Mouse (Mus musculus): ENCODE results near the gene Nfe2l3.
"Not testable (repeated sequence)": the region's sequence is repeated elsewhere in the genome, so short reads cannot be mapped to it uniquely, and the experiment has no call there.

Gene Nfe2l3

DNA sequence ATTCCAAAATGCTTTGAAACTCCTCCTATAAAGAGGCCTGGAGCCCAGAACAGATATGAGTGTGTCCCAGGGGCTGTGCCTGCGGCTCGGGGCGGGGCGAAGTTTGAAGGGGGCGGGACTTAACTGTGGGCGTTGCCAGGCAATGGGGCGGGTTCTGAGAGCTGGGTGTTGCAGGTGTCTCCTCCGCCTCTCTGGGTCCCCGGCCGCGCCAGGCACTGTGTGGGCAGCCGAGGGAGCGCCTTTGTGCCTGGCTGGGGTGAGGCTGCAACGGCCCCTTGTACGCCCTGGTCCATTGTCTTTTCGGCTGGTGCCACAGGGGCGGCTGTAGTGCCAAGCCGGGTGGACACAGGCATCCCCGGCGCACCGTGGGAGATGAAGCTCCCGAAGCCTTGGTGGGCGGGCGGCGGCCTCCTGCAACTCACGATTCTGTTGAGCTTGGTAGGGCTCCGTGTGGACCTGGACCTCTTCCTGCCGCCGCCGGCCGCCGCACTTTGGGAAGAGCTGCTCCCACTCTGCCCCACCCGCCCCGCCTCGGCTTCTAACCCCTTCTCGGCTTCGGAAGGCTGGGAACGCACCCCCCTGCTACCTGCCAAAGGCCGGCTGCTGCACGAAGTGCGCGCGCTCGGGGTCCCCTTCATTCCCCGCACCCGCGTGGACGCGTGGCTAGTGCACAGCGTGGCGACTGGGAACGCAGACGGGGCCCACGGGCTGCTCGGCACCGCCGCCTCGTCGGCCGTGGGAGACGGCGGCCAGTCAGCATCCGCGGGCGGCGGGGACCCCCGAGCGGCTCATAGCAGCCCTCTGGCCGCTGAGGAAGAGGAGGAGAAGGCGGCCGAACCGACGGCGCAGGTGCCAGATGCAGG is at the start of gene Nfe2l3:
Gene Nfe2l3, plus strand, starts transcription at position 136 of the 863 bp plus-strand sequence.
- DNase-seq (ENCODE audit: low spot score in 2 of 2) = peak; percentile 49 to 61

DNA sequence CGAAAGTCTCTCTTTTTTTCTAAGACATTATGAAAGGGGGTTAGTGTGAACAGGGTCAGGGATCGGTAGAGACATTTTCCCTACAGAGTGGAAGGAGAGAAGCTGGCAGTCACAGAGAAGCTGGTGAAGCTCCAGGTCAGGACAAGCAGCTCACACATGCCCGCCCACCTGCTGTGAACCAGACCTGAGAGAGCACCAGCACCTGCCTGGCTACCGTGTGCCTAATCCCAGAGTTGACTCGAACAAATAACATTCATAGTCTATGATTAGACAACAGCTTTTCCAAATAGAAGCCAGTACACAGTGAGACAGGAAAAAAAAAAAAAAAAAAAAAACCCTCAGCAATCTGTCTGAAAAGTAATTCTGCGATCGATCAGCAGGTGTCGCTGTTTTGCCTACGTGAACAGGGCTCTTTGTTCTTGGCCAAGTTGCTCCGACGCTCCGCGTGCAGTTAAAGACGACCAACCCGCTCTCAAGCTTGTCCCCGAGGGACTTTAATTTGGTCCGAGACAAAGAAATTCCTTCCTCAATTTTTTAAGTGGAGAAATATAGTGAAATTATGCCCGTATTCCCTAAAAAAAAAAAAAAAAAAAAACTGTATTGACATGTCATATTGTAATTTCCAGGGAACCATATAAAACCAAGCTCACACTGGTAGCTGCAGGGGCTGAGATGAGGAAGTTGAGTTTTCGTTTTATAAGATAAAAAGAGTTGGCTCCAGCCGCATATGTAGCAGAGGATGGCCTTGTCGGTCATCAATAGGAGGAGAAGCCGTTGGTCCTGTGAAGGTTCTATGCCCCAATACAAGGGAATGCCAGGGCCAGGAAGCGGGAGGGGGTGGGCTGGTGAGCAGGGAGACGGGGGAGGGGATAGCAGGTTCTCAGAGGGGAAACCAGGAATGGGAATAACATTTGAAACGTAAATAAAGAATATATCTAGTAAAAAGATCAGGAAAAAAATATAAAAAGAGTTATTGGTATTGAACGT is 48.4 kb upstream of the Nfe2l3 start:
- peak; percentile 71 to 81 for DNase-seq (ENCODE audit: low spot score in 2 of 2)

GRCm38 (mm10) chr6:51390505-51390904 is 42.0 kb upstream of the Nfe2l3 start:
- no peak for DNase-seq (ENCODE audit: low spot score in 2 of 2)

DNA sequence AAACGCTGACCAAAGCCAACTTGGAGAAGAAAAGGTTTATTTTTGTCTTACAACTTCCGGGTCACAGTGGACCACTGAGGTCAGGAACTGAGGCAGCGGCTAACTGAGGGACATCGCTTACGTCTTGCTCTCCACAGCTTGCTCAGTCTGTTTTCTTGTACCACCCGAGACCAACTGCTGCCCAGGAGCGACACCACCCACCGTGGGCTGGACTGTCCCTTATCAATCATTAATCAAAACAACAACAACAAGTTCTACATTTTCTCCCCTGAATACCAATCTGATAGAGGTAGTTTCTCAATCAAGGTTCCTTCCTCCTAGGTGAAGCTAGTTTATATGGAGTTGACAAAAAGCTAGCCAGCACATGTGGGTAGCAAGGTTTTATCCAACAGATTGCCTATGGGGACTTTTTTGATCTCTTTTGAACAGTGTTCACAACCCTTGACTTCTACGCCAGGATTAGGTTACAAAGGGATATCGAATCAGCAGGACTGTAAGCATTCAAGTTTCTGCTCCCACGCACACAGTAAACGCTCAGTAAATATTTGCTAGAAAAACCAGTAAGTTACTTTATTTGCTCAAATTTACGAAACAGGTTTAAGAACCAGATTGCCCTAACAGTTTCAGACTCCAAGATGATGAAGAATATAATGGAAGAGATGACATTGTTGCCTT is 40.5 kb upstream of the Nfe2l3 start:
- DNase-seq (ENCODE audit: low spot score in 2 of 2) = no peak

GRCm38 (mm10) chr6:51393341-51394128 is 38.9 kb upstream of the Nfe2l3 start:
- no peak for DNase-seq (ENCODE audit: low spot score in 2 of 2)

DNA sequence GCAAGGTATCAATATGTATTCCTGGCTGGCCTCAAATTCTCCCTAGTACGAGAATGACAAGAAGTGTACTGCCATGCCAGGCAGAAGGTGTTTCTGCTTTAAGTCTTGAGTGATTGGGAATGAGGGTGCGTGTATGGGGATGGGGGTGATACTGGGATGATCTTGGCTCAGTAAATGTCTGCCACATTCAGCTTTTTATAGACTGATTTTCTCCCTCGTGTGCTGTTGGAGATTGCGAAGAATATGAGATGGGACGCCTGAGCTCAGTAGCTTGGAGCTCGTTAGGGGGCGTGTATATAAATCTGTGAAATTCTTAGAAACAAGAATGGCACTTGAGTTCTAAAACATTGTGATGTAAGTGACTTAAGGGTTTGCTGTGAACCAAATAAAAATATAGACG is 38.1 kb upstream of the Nfe2l3 start:
- DNase-seq (ENCODE audit: low spot score in 2 of 2) = not testable (repeated sequence)

DNA sequence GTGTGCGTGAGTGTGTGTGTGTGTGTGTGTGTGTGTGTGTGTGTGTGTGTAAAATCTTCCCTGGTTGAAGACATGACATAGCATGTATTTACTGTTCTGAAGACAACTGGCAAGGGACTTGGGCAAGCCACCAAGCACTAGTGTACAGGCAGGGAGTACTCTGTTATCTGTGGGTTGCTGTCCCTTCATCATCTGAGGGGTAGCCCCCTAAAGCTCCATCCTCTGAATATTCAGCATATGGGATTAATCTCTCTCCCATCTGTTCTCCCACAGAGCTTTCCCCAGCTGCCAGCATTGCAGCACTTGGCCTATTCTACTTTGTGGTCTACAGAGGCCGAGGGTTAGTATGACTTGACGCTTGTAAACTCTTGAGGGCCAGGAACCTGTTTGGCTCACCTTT is 37.5 kb upstream of the Nfe2l3 start:
- not testable (repeated sequence) for DNase-seq (ENCODE audit: low spot score in 2 of 2)

DNA sequence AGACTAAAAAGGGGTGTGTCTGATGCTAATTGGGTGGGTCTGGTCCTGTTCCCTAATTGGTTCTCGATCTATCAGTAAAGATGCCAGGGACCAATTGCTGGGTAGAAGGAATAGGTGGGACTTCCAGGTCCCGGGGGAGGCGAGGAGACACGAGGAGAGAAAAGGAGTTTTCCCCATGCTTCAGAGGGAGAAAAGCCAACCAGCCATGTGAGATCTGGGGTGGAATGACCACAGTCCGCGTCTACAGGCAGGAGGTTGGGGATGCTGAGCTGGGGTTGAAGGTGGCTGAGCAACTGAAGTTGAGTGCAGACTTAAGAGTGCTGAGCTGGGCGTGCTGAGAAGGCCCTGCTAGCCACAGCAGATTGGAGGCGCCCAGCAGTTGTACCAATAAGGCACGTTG is 37.0 kb upstream of the Nfe2l3 start:
- no peak for DNase-seq (ENCODE audit: low spot score in 2 of 2)

- no peak for DNase-seq (ENCODE audit: low spot score in 2 of 2)
Measured at GRCm38 (mm10) chr6:51399113-51399518, 33.4 kb upstream of the Nfe2l3 start.

DNA sequence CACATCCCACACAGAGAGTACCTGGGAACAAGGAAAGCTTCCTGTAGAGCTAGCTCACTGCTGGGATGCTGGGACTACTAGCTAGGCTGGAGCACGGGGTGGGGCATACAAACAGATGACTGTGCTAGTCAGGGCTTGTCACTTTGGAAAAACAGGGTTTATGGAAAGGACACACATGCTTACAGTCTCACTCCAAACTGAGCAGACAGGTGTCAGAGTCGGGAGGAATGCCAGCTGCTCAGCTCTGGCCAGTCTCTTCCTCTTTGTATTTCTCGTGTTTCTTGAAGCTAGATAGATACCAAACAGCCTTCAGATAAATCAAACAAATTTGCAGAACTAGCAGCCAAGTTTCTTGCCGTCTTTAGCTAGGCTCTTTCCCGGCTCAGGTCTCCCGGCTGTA is 31.2 kb upstream of the Nfe2l3 start:
- no peak for DNase-seq (ENCODE audit: low spot score in 2 of 2)

DNA sequence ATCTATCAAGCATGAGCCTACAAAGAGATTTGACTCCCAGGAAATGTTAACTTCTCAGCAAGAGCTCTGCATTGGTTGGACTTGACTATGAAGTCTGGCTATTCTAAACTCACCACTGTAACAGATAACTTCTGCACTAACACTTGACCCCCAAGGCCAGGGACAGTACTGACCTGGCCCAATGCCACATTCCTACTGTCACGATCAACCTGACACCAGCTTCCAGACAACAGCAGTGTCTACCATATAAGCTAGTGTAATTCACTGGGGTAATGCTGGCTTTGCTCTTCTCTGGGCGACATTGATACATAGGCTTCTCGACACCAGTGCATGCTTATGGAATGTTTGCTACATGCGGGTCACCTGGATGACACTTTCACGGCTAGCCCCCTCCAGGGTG is 28.9 kb upstream of the Nfe2l3 start:
- no peak for DNase-seq (ENCODE audit: low spot score in 2 of 2)

DNA sequence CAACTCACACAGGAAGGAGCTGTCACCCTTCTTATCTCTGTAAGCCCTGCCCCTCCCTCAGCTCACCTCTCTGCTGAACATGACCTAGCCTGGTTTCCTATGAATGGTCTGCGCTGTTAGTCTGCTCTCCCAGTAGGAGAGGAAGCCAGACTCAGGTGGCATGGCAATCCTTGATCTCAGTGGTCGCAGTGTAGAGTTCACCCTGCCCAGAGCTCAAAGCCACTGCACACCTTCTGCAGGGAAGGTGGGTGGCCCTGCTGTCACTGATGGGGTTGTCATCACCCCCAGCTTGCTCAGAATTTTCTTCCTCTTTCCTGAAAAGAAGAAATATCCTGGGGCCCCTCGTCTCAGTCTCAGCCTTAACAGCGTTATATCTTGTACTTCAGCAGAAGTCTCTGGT is 28.0 kb upstream of the Nfe2l3 start:
- no peak for DNase-seq (ENCODE audit: low spot score in 2 of 2)

DNA sequence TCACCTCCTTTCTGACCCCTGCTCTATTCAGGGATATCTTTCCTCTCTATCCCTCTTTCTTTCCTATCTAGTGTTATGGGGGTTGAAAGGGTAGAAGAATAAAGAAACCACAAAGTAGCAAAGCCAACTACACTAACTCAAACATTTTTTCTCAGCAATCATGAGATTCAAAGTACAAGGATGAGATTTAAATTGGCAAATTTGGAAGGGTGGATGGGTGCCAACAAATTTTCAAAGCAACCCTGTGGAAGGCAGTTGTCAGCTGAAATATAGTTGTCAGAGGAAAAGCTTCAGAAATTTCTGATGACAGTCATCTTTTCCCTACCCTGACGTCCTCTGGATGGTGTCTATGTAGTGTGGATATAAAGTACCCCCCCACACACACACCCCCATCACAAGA is 16.0 kb upstream of the Nfe2l3 start:
- DNase-seq (ENCODE audit: low spot score in 2 of 2) = no peak

- no peak for DNase-seq (ENCODE audit: low spot score in 2 of 2)
Measured at GRCm38 (mm10) chr6:51417306-51417936, 15.0 kb upstream of the Nfe2l3 start.

GRCm38 (mm10) chr6:51423466-51424122 is 8.9 kb upstream of the Nfe2l3 start:
- no peak for DNase-seq (ENCODE audit: low spot score in 2 of 2)

- no peak for DNase-seq (ENCODE audit: low spot score in 2 of 2)
Measured at GRCm38 (mm10) chr6:51424537-51424936, 7.9 kb upstream of the Nfe2l3 start.

- no peak for DNase-seq (ENCODE audit: low spot score in 2 of 2)
Measured at GRCm38 (mm10) chr6:51434270-51434669, 1.8 kb downstream of the Nfe2l3 start.

- no peak for DNase-seq (ENCODE audit: low spot score in 2 of 2)
Measured at GRCm38 (mm10) chr6:51437665-51438064, 5.2 kb downstream of the Nfe2l3 start.

- DNase-seq (ENCODE audit: low spot score in 2 of 2) = no peak
Measured at GRCm38 (mm10) chr6:51438826-51439330, 6.4 kb downstream of the Nfe2l3 start.

Measured in natural killer cell, adult 2 months (primary cell).